Mouse (Mus musculus) thymus, postnatal 0 days (tissue): Measurements from ENCODE around the gene Fmod. TPM values are rescaled to one million over a fixed set of nuclear protein-coding genes. Genes with fewer than 3 reads are reported as not detected.
A peak's percentile ranks its signal among the peaks of the same experiment; 100 is the strongest.

ENCODE experiments used
- DNase-seq: peaks from one replicate; pipeline ENCODE4 v3.0.0-alpha.2; 2015; ENCODE audit warnings: low spot score
- polyA plus RNA-seq: library from polyadenylated mRNA; unstranded; fragments of >200 nt; fragmentation: Nextera tagmentation; extraction: Ambion mirVana; gene quantifications from 2 replicates; pipeline ENCODE4 v1.2.1, GENCODE M21; 2015

Gene Fmod
- polyA plus RNA-seq, 1 experiment from 2014 or later = 0.40 TPM

DNA sequence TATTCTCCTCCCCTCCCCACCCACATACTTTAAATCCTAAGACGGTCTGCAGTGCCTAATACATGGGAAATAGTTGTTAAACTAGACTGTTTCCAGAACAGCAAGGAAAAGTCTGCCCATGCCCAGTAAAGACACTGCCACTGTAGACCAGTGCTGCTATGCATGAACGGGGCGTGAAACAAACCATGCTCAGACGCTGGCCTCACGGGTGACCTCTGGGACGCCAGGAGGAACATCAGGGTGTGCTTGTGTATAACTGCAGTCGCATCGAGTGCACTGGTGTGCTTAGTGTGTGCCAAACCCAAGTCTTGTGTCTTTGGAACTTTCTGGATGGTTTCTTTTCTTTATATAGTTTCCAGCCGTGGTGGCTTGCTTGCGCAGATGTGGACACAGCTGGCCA is 37.6 kb downstream of the Fmod start:
- DNase-seq = no peak

- DNase-seq = peak; percentile 64
These were observed 38.5 kb downstream of the Fmod start for GRCm38 (mm10) chr1:134075532-134075931.

DNA sequence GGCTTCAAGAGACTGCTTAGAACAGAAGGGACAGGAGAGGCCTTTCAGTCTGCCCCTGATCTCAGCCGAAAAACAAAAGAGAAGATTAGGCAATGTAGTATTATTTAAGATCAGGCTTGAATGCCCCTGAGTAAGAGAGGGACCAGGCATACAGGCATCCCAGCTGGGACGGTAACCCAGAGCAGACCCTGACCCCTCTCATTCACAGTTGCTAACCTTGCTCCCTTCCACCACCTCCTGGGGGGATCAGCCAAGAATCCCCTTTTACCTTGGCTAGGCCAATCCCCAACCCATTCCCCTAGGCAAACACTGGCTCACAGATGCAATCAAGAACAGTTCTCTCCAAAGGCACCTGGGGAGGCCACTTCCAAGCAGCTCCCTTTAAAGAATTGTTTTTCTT is 39.7 kb downstream of the Fmod start:
- DNase-seq = no peak

- DNase-seq = peak; percentile 83
These were observed 40.5 kb downstream of the Fmod start for GRCm38 (mm10) chr1:134077389-134078060.

- DNase-seq = peak; percentile 57
These were observed 41.2 kb downstream of the Fmod start for GRCm38 (mm10) chr1:134078061-134078795.

DNA sequence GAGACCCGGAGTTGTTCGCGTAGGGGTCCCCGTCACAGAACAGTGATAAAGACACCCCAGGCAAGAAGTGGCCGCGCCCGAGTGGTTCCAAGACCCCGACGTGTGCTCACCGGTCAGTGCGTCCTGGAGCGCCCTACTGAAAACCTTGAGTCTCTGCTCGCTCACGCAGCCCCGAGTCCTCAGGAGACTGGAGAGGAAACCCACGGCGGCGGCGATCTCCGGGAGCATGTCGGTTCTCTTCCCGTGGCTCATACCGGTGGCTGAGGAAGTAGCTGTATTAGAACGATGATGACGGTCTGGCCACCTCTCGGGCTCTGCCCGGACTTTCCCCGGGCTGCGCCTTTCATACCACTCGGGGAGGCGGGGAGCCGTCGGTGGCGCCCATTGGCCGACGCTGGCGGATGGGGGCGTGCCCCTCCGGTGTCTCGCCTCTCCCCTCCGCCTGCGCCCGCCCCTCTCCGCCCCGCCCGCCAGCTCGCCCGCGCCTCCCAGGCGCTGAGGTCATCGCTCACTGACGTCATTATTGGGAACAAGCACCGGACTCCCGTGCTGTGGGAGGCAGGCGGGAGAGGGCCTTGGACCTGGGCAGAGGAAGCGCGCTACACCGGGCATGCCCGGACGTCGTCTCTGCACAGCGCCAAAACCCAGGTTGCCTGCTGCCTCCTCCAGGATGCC is 41.9 kb downstream of the Fmod start, which contains the start of gene Btg2:
Gene Btg2, minus strand, starts transcription at position 319 of the 675 bp plus-strand sequence.
- DNase-seq = peak; percentile 95

DNA sequence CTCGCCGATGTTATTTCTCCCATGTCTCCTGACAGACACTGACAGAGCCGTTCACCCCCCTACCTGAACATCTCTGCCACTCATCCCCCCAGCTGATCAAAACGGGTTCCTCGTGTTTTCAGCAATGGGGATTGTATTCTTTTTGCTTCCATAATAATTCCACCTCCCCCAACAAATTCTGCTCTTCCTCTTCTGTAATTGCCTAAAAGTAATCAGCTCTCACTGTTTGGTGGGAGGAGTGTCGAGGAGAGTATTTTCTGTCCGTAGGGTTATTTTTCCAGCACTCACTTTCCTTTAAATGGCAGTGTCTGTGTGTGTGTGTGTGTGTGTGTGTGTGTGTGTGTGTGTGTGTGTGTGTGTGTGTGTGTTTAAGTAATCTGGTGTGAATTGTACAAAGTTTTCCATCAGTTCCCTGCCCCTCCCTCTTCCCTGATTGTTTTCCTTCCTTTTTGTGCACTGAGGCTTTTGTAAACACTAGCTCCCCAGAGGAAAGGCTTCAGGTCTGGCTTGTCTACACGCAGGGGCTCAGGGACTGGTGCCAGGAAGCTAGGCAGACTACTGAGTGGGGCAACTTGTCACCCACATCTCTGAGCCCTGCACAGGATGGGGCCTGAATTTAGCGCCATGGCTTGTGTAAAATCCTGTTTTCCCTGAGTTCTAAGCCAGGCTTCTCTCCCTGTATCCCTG is 42.6 kb downstream of the Fmod start:
- no peak for DNase-seq

DNA sequence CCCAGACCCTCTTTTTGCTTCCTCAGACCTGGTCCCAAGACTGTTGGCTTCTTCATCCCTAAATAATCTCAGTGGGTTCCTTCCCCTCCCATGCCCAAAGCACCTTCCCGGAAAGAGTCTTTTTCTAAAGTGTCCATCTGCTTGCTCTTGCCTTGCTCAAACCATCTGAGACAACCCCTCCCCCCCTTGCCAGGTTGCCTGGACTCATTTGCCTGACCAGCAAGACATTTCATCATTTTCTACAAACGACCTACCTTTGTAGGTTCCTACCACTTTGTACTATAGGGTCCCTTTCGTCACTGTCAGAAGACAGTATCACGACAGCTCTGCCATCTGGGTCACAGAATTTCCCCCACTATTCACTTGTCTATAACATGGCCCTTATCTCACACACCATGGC is 43.4 kb downstream of the Fmod start:
- DNase-seq = no peak

DNA sequence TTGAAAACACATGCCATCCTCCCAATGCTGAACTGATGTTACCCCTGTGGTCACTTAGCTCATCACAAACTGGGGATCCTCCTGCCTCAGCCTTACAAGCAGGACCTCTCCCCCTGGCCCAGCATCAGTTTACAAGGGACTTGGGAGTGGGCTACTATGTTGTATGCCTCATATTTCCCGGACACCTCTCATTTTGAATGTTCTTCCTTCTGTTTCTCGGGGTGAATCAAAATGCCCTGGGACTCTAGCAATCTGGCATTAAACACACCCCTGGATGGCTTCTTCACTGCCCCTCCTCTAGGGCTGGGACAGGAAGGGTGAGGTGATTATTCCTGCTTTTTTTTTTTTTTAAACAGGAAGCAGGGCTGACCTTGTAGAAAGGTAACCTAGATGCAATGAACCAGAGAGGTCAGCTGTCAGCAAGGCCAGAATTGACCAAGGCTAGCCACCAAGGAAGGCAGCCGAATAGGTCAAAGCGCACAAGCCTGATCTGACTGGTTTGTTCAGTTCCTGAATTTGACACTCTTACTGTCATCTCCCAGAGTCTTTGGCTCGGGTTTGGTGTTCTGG is 43.9 kb downstream of the Fmod start:
- no peak for DNase-seq

DNA sequence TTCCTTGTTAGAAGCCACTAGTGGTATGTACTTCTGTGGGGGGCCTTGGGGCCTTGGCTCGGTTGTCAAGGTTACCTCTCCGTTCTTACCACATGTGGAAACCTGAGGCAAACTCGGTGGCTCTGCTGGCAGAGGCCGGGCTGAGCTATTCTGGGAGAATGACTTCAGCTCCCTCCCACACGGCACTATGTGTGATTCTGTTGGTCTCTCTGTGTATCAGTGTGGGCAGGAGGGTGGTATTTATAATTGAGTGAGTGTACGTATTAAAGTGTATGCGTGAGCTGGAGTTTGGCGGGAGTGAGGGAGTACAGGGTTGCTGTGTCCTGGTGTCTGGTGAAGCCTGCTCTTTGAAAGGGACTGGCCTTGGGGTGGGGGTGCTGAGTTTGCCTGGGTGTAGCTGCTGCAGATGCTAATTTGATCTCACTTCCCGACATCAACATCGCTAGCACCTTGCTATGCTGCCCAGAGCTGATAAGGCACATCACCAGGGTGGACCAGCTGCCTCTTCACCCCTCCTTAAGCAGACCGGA is 46.0 kb downstream of the Fmod start:
- peak; percentile 55 for DNase-seq

DNA sequence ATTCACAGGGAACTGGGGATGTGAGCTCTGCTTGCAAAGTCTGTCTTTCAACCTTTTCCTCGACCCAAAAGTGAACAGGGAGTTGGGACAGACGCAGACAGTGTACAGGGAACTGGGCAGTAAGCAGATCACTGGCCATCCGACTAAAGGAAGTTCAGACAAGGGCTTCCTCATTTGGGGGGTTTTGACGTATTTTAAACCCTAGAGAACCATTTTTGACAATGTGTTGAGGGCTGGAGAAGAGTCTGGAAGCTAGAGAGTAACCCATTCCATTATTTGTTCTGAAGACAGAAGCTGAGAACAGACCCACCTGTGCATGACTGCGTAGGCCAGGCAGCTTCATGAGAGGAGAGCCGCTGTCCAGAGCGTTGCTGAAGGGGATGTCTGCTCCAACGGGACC is 46.6 kb downstream of the Fmod start:
- DNase-seq = no peak

DNA sequence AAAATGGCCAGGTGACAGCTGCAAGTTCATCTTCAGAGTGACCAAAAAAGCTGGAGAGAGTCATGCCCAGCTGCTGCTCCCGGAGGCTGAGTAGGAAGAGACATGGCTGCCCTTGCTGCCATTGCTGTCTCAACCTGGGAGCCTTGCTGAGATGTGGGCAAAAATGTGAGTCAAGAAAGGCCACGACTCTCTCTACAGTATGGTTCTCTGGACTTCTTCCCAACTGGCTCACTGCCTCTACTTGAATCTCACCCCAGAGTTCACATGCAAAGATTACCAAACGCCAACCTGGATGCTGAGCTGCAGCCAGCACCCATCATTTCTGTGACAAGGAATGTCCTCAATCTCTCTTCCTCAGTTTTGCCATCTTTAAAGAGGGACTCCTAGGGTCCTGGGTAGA is 47.1 kb downstream of the Fmod start:
- no peak for DNase-seq

GRCm38 (mm10) chr1:134086017-134086416 is 49.0 kb downstream of the Fmod start:
- DNase-seq = no peak

- DNase-seq = no peak
These were observed 49.9 kb downstream of the Fmod start for GRCm38 (mm10) chr1:134086811-134087398.

DNA sequence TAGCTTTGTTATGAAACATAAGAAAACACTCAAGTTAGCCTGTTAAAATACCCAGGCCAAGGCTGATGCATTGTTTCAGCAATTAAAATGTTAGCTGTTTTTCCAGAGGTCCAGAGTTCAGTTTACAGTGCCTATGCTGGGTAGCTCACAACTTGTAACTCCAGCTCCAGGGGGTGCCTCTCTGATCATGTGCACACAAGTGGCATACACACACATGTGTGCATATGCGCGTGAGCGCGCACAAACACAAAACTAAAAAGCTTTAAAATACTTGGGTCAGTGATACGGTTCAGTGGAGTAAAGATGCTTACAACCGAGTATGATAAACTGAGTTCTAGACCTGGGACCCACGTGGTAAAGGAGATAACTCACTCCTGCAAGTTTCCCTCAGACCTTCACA is 52.0 kb downstream of the Fmod start:
- DNase-seq = no peak

- DNase-seq = no peak
These were observed 54.8 kb downstream of the Fmod start for GRCm38 (mm10) chr1:134091851-134092250.

GRCm38 (mm10) chr1:134092368-134092767 is 55.3 kb downstream of the Fmod start:
- DNase-seq = no peak

GRCm38 (mm10) chr1:134092852-134093770 is 56.1 kb downstream of the Fmod start:
- peak; percentile 88 for DNase-seq

DNA sequence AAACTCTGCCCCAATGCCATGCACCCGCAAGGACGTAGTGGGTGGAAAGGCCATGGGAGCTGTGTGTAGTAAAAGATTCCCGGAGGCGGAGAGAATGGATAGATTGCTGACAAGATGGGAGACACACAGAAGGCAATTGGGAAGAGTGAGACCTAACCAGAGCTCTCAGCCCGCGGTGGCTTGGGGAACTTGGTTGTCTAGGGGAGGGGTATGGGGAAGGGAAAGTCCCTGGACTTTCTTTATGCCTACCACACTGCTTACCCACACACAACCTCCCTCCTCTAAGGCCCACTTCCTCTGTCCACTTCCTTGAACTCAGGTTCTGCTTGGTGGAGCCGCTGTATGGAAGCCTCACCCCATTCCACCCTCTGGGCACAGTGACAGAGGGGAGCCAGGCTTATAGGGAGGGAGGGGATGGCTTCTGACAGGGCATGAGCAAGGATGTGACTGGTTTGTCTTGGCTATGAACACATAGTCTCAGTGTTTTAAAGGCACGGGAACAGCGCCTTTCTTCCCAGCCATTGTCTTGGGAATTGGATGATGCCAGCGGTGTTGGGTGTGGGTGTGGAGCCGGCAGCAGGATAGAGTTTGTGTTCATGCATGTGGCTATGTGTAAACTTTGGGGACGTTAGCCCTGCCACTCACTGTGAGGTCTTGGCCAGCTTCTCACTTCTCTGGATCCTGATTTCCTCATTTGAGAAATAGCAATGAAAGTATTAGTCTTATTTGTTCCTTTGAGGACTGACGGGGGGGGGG is 56.9 kb downstream of the Fmod start:
- no peak for DNase-seq
